Mouse (Mus musculus) MEL (cell line): ENCODE measurements around the gene Shank3. TPM values are rescaled to one million over a fixed set of nuclear protein-coding genes. Genes with fewer than 3 reads are reported as not detected.

ENCODE experiments used
- DNase-seq: peaks from one replicate; pipeline ENCODE4 v3.0.0; 2011; ENCODE audit warnings: low read depth, low spot score
- H3K27ac ChIP-seq: 2 replicates; pipeline ENCODE4 v1.5.1; 2012; ENCODE audit warnings: low read depth, mild to moderate bottlenecking, control low read depth, low read length, moderate library complexity; ENCODE audit not compliant: control insufficient read depth
- H3K27me3 ChIP-seq, 2 experiments: fragments of 150-350 bp in 1 of 2; sonication (generic) in 1 of 2; 2 replicates each; pipeline ENCODE4 v1.6.1; 2012; ENCODE audit warnings: low read length in 2 of 2, mild to moderate bottlenecking in 2 of 2, improper control_type of control experiment in 1 of 2, moderate library complexity in 1 of 2; ENCODE audit not compliant: insufficient read depth in 2 of 2, control insufficient read depth in 1 of 2
- H3K36me3 ChIP-seq, 2 experiments: 2 replicates each; pipeline ENCODE4 v1.6.1; 2012 to 2014; ENCODE audit warnings: low read length in 2 of 2, improper control_type of control experiment in 1 of 2, inconsistent platforms in 1 of 2, mild to moderate bottlenecking in 1 of 2; ENCODE audit not compliant: insufficient read depth in 2 of 2, control insufficient read depth in 1 of 2
- H3K4me1 ChIP-seq, 2 experiments: fragments of 150-350 bp in 1 of 2; sonication (generic) in 1 of 2; 2 replicates each; pipeline ENCODE4 v1.6.1; 2012; ENCODE audit warnings: low read length in 2 of 2, improper control_type of control experiment in 1 of 2, mild to moderate bottlenecking in 1 of 2; ENCODE audit not compliant: insufficient read depth in 2 of 2, control insufficient read depth in 1 of 2
- H3K4me3 ChIP-seq, 2 experiments: fragments of 150-350 bp in 1 of 2; sonication (generic) in 1 of 2; 2 replicates each; pipeline ENCODE4 v1.5.1; 2012; ENCODE audit warnings: low read depth in 2 of 2, low read length in 2 of 2, mild to moderate bottlenecking in 2 of 2, moderate library complexity in 2 of 2, control low read depth in 1 of 2, improper control_type of control experiment in 1 of 2; ENCODE audit not compliant: control insufficient read depth in 1 of 2, insufficient read depth in 1 of 2
- H3K79me2 ChIP-seq: 2 replicates; pipeline ENCODE4 v1.6.1; 2012; ENCODE audit warnings: mild to moderate bottlenecking, low read length, moderate library complexity; ENCODE audit not compliant: control insufficient read depth, poor library complexity, insufficient read depth
- H3K9ac ChIP-seq: 2 replicates; pipeline ENCODE4 v1.6.1; 2012; ENCODE audit warnings: low read depth, mild to moderate bottlenecking, control low read depth, low read length, moderate library complexity; ENCODE audit not compliant: control insufficient read depth, poor library complexity, severe bottlenecking
- H3K9me3 ChIP-seq: fragments of 150-350 bp; sonication (generic); replicated peaks from 2 replicates; pipeline ENCODE4 v1.6.1; 2012; ENCODE audit warnings: mild to moderate bottlenecking, low read length, improper control_type of control experiment, moderate library complexity; ENCODE audit not compliant: insufficient read depth
- CHD1 ChIP-seq: IDR thresholded peaks from 2 replicates; pipeline ENCODE4 v1.6.1; 2012; ENCODE audit warnings: low read depth, mild to moderate bottlenecking, inconsistent platforms, low read length, improper control_type of control experiment
- EP300 ChIP-seq, 2 experiments: IDR thresholded peaks; 2 replicates each; pipeline ENCODE4 v1.6.1; 2011; ENCODE audit warnings: improper control_type of control experiment in 2 of 2, low read length in 2 of 2, low read depth in 1 of 2, mild to moderate bottlenecking in 1 of 2
- GABPA ChIP-seq: IDR thresholded peaks from 2 replicates; pipeline ENCODE4 v1.6.1; 2012; ENCODE audit warnings: low read depth, mild to moderate bottlenecking, inconsistent platforms, low read length, improper control_type of control experiment, moderate library complexity
- GATA1 ChIP-seq: IDR thresholded peaks from 2 replicates; pipeline ENCODE4 v1.6.1; 2011; ENCODE audit warnings: low read depth, low read length, improper control_type of control experiment
- HCFC1 ChIP-seq: IDR thresholded peaks from 2 replicates; pipeline ENCODE4 v1.6.1; 2012; ENCODE audit warnings: low read depth, mild to moderate bottlenecking, inconsistent platforms, low read length, improper control_type of control experiment, moderate library complexity
- JUND ChIP-seq: IDR thresholded peaks from 2 replicates; pipeline ENCODE4 v1.6.1; 2011; ENCODE audit warnings: low read depth, mild to moderate bottlenecking, improper control_type of control experiment, low read length
- MAZ ChIP-seq: IDR thresholded peaks from 2 replicates; pipeline ENCODE4 v1.6.1; 2012; ENCODE audit warnings: low read depth, mild to moderate bottlenecking, inconsistent platforms, low read length, improper control_type of control experiment
- MEF2A ChIP-seq: IDR thresholded peaks from 2 replicates; pipeline ENCODE4 v1.6.1; 2014; ENCODE audit warnings: low read depth, mild to moderate bottlenecking, inconsistent platforms, low read length, improper control_type of control experiment; ENCODE audit not compliant: poor library complexity, insufficient replicate concordance, severe bottlenecking; ENCODE audit errors: extremely low read depth
- MXI1 ChIP-seq: IDR thresholded peaks from 2 replicates; pipeline ENCODE4 v1.6.1; 2011; ENCODE audit warnings: mild to moderate bottlenecking, low read depth, low read length, improper control_type of control experiment
- POLR2A ChIP-seq, 2 experiments: IDR thresholded peaks; 2 replicates each; pipeline ENCODE4 v1.6.1; 2011 to 2012; ENCODE audit warnings: low read length in 2 of 2, mild to moderate bottlenecking in 2 of 2, control low read depth in 1 of 2, improper control_type of control experiment in 1 of 2, low read depth in 1 of 2, moderate library complexity in 1 of 2; ENCODE audit not compliant: control insufficient read depth in 1 of 2, insufficient read depth in 1 of 2, poor library complexity in 1 of 2
- POLR2AphosphoS2 ChIP-seq: IDR thresholded peaks from 2 replicates; pipeline ENCODE4 v1.6.1; 2011; ENCODE audit warnings: low read length, improper control_type of control experiment
- POLR2AphosphoS5 ChIP-seq: IDR thresholded peaks from 2 replicates; pipeline ENCODE4 v1.6.1; 2012; ENCODE audit warnings: low read depth, borderline replicate concordance, mild to moderate bottlenecking, inconsistent platforms, low read length, moderate library complexity, mixed read lengths
- RAD21 ChIP-seq: IDR thresholded peaks from 2 replicates; pipeline ENCODE4 v1.6.1; 2011; ENCODE audit warnings: mild to moderate bottlenecking, low read depth, low read length, improper control_type of control experiment
- RCOR1 ChIP-seq: IDR thresholded peaks from 2 replicates; pipeline ENCODE4 v1.6.1; 2012; ENCODE audit warnings: low read depth, mild to moderate bottlenecking, inconsistent platforms, low read length, improper control_type of control experiment
- TAL1 ChIP-seq: IDR thresholded peaks from 2 replicates; pipeline ENCODE4 v1.6.1; 2012; ENCODE audit warnings: mild to moderate bottlenecking, inconsistent platforms, low read length, moderate library complexity, mixed read lengths
- TBP ChIP-seq: IDR thresholded peaks from 2 replicates; pipeline ENCODE4 v1.8.0; 2011; ENCODE audit warnings: low read depth, low read length, improper control_type of control experiment
- TCF12 ChIP-seq: IDR thresholded peaks from 2 replicates; pipeline ENCODE4 v1.6.1; 2014; ENCODE audit warnings: low read depth, mild to moderate bottlenecking, inconsistent platforms, low read length, improper control_type of control experiment, moderate library complexity
- USF1 ChIP-seq: IDR thresholded peaks from 2 replicates; pipeline ENCODE4 v1.6.1; 2014; ENCODE audit warnings: low read depth, mild to moderate bottlenecking, inconsistent platforms, low read length, improper control_type of control experiment, moderate library complexity
- USF2 ChIP-seq, 2 experiments: IDR thresholded peaks; 2 replicates each; pipeline ENCODE4 v1.6.1; 2011 to 2012; ENCODE audit warnings: improper control_type of control experiment in 2 of 2, low read length in 2 of 2, borderline replicate concordance in 1 of 2, inconsistent platforms in 1 of 2, low read depth in 1 of 2, mild to moderate bottlenecking in 1 of 2; ENCODE audit not compliant: insufficient read depth in 1 of 2
- polyA plus RNA-seq, 2 experiments: library from polyadenylated mRNA; stranded (reverse) in 1 of 2; unstranded in 1 of 2; fragments of >175 nt in 1 of 2; fragments of >200 nt in 1 of 2; gene quantifications; 2 replicates each; pipeline versions ENCODE4 v1.2.1 to v1.2.4; 2012; ENCODE audit warnings: low replicate concordance in 2 of 2, low read depth in 1 of 2; ENCODE audit not compliant: insufficient read length in 2 of 2, insufficient read depth in 1 of 2, missing spikeins in 1 of 2
- total RNA-seq: library from RNA; depleted of rRNA; stranded (reverse); fragments of 300-350 nt; gene quantifications from 2 replicates; pipeline ENCODE4 v1.2.3, GENCODE M21; 2012

The Shank3 gene
- total and polyA plus RNA-seq, 3 experiments, result 14.2 to 20.3 TPM; not detected in 1

- Histone ChIP-seq H3K9ac (no peak overlapping the region), H3K27ac (no peak overlapping the region), H3K4me1 (no peaks in the 10 kb centered on the region), H3K4me3 (no peak overlapping the region), H3K36me3 (no peaks in the 10 kb centered on the region), H3K9me3 (no peaks in the 10 kb centered on the region), H3K79me2 (no peaks in the 10 kb centered on the region), H3K27me3 (no peaks in the 10 kb centered on the region)
- DNase-seq, result no peak
- no peak for TF ChIP-seq POLR2AphosphoS2
- TF ChIP-seq GATA1, result no peak
- TF ChIP-seq EP300 (IDR thresholded peaks at IDR 0.05; ENCODE audit: low read depth in 1 of 2, low read length in 2 of 2), result no peak
- no peak for TF ChIP-seq TAL1
- no peak for TF ChIP-seq JUND
- TF ChIP-seq RCOR1, result no peak
- TF ChIP-seq USF2 (IDR thresholded peaks at IDR 0.05; ENCODE audit: borderline replicate concordance in 1 of 2, insufficient read depth in 1 of 2, low read depth in 1 of 2, low read length in 2 of 2), result no peak
- no peak for TF ChIP-seq CHD1
- no peak for TF ChIP-seq MXI1
- TF ChIP-seq POLR2A (IDR thresholded peaks at IDR 0.05; ENCODE audit: control insufficient read depth in 1 of 2, insufficient read depth in 1 of 2, low read depth in 1 of 2, low read length in 2 of 2, poor library complexity in 1 of 2), result no peak
- TF ChIP-seq GABPA, result no peak
- TF ChIP-seq MEF2A, result no peak
- TF ChIP-seq HCFC1, result no peak
- TF ChIP-seq POLR2AphosphoS5, result no peak
- TF ChIP-seq USF1, result no peak
- no peak for TF ChIP-seq TCF12
- no peak for TF ChIP-seq RAD21
- no peak for TF ChIP-seq TBP
Measured at GRCm38 (mm10) chr15:89557179-89557995, 58.0 kb downstream of the Shank3 start.

DNA sequence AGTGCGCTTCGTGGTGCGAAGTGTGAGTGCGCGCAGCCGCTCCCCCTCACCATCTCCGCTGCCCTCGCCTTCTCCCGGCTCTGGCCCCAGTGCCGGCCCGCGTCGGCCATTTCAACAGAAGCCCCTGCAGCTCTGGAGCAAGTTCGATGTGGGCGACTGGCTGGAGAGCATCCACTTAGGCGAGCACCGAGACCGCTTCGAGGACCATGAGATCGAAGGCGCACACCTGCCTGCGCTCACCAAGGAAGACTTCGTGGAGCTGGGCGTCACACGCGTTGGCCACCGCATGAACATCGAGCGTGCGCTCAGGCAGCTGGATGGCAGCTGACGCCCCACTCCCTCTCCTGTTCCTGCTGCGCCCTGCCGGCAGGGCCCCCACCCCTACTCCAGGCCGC lies 58.6 kb downstream of the Shank3 start:
- TF ChIP-seq POLR2A (IDR thresholded peaks at IDR 0.05; ENCODE audit: control insufficient read depth in 1 of 2, insufficient read depth in 1 of 2, low read depth in 1 of 2, low read length in 2 of 2, poor library complexity in 1 of 2) (no peak), MAZ (no peak)
- DNase-seq, result no peak
- Histone ChIP-seq H3K9me3 (no peaks in the 10 kb centered on the region), H3K4me3 (no peak overlapping the region), H3K9ac (no peak overlapping the region), H3K27me3 (no peaks in the 10 kb centered on the region), H3K27ac (no peak overlapping the region), H3K36me3 (no peaks in the 10 kb centered on the region), H3K79me2 (no peaks in the 10 kb centered on the region), H3K4me1 (no peaks in the 10 kb centered on the region)
